Mouse (Mus musculus) urinary bladder, postnatal 4 days (tissue): ENCODE measurements at regions not wholly inside any gene's neighbourhood (a gene's known extent, or its start where the extent isn't known, plus 50 kb on each side); places are given as distances from the start of the nearest gene placed in this dataset.

ENCODE experiments used
- DNase-seq, 2 experiments: peaks; one replicate each; pipeline ENCODE4 v3.0.0; 2021 to 2022; ENCODE audit warnings: low spot score in 2 of 2

DNA sequence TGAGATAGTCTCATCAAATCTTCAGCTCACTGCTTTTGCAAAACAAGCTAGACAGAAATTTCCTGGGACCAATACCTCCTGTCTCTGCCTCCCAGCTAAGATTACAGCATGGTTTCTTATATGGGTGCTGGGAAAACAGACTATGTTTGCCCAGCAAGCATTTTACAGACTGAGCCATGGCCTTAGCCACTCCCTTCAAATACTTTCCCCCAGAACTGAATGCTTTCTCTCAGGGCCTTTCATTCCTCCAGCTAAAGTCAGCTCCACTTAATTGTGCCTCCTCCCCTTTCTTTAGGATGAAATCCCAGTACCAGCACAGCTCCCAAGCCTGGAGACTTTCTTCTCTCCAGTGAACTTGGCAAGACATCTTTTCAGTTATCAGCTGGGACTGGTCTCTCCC, 232.1 kb downstream of the Tmsb4x start:
- DNase-seq: no peak

GRCm38 (mm10) chrX:166971721-166972120, 237.4 kb downstream of the Tmsb4x start:
- DNase-seq: no peak

DNA sequence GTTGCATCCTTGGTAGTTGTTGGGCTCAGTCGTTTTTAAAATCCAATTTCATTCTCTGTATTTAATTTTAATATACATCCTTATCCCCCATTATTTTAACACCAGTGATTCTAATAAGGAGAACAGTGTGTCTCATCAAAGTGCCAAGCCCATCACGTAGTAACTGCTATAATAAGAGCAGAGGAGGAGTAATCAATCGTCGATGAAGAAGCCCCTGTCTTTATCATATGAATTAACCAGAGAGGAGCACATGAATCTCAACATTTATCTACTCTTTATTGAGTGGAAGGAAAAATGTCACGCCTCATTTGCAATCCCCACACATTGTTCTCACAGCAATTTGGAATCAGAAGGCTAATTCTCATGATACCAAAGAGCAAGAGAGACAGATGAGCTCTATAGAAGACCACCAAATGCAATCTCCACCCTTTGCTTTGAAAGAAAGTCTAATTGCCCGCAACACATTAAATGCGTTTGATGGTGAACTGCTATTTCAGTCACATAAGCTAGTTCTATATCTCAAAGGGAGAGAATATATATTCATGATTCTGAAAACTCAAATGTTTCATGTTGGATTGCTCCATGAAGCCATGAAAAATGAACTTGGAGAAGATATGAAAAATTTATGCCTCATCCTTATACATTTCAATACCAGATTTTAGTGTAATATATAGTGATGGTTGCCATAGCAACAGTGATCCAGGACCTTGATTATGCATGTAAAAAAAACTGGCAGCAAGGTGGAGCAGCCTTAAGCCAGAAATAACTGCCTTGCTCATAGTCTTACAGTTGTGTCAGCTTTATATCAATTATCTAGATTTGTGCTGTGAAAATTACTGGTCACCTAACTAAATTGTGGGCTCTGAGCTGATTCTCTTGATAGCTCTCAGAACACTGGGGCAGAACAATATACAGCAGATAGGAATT, 244.2 kb downstream of the Tmsb4x start:
- no peak for DNase-seq

- DNase-seq: no peak
Measured at GRCm38 (mm10) chrX:166952528-166953189, 256.5 kb downstream of the Tmsb4x start.

DNA sequence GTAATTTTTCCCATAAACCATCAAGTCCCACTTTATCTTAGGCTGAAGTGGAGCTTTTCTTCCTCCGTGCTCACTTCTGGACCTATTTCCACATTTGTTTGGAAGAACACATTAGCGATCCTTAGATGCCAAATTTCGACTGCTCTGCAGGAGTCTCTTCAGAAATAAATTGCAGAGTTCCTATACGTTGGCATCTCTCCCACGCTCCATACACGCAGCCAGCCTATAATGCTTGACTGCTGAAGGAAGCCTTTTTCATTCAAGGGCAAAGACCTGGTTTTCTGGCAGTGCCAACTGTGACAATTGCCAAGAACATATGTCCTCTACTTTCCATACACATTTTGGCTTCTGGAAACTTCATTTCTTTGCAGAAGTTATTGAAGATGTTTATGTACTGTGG, 258.1 kb downstream of the Tmsb4x start:
- no peak for DNase-seq

- DNase-seq: no peak
Measured at GRCm38 (mm10) chrX:166945915-166946314, 263.2 kb downstream of the Tmsb4x start.

GRCm38 (mm10) chrX:166945476-166945875, 263.6 kb downstream of the Tmsb4x start:
- DNase-seq: no peak

- DNase-seq: no peak
Measured at GRCm38 (mm10) chrX:166933766-166934165, 275.3 kb downstream of the Tmsb4x start.

DNA sequence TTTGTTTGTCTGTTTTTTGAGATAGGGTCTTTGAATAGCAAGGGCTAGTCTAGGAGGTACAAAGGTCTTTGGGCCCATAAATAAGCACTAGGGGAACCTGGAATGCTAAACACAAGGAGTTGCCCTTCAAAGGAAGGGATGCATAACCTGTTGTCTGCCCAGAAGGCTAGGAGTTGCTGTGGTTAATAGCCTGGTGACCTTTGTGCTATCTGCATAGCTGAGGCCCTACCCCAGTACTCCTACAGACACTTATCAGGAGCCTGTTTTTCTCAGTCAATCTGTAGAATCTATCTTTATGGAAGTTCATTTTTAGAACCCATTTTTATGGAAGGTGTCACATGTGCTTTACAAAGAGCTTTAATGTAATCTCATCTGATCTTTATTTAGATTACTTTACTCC, 276.6 kb downstream of the Tmsb4x start:
- DNase-seq: no peak

- no peak for DNase-seq
Measured at GRCm38 (mm10) chrX:166931048-166931447, 278.1 kb downstream of the Tmsb4x start.

DNA sequence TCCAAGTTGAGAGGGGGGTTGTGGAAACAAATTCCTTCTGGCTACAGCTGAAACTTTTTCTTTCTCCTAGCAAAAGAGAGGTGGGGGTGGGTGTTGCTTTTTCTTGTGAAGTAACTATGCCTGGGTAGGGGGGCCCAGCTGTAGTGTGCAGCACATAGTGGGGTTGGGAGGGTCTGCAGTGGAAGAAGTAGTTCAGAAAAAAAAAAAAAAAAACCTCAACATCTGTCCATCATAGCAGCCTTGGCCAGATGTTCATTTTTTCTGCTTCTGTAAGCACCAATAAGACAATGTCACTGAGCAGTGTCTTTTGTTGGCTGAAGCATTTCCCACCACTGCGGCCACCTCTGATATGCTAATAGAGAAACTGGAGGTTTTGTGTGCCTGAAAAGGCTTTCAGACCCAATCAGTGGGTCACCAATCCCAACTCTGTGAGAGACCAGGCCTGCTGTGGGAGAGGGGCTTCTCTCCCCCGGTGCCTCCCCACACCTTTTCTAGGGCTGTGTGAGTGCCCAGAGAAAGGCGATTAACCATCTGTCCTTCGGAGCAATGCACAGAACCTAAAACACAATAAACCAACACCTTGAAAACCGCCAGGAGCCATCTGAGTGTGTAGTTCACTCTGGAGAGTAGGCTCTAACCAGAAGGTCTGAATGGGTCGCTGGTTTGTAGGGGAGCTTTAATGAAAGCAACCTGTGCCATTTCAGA, 279.2 kb downstream of the Tmsb4x start:
- DNase-seq: no peak

DNA sequence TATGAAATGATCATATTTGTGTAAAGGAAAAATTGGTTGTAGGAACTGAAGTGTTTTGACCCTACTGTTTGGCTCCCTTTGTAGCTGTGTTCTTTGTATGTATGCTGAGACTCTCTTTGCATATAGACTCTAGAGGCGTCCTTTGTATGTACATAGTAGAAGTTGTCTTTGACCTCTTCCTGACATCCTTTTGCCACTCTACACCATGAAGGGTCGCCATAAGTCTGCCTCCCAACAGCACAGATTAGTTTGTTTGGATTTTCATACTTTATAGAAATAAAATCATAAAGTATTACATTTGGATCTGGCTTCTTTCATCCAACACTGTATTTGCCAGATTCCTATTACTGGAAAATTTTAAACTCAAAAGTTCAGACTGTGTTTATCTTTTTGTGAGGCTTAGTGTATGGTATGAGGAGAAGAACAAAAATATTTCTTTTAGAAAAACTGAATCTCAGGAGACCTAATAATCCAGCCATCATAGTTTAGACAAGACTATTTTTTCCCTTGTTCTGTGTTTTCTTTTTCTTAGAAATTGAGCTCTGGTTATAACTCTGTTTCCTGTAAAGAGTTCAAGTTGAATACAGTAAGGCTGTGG, 293.7 kb downstream of the Tmsb4x start:
- DNase-seq: no peak

GRCm38 (mm10) chrX:166906602-166907001, 302.5 kb downstream of the Tmsb4x start:
- DNase-seq: no peak

DNA sequence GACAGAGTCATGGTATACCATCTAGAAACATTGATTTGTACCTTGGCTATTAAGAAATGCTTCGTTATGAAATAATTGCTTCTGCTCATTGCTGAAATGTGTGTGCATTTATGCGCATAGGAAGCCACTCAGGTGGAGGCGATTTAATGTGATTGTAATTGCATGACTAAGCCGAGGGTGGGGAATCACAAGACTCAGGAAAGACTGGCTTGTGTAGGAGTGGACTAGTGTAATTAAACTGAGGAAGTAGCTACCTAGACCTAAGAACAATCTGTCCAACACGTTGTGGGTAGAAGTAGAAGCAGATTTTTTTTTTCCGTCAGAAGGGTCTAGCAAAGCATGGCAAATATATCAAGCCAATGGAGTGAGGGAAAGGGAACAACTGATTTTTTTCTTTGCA, 308.4 kb downstream of the Tmsb4x start:
- no peak for DNase-seq

- no peak for DNase-seq
Measured at GRCm38 (mm10) chrX:166895199-166895598, 309.7 kb upstream of the Egfl6 start.

DNA sequence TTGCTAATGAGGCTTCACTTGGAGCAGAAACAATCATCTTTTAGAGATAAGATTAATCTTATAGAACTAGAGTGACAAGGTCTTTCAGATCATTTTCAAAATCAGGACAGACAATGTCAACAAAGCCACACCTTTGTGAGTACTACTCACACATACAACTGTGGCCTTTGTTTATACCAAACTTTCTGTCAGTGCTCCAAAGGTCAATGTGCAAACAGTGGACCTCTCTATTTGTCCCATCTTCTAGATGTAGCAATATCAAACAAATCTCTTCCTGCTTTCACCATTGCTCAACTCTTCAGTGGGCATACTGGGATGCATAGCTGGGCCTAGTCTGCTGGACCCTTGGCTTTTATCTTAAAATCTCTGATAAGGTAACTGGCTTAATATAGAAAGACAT, 300.9 kb upstream of the Egfl6 start:
- DNase-seq: no peak

GRCm38 (mm10) chrX:166869515-166869914, 284.0 kb upstream of the Egfl6 start:
- DNase-seq: no peak

GRCm38 (mm10) chrX:166867692-166868091, 282.2 kb upstream of the Egfl6 start:
- DNase-seq: no peak
